Mouse (Mus musculus): ENCODE results near the gene Nynrin. TPM values are rescaled to one million over a fixed set of nuclear protein-coding genes. Genes with fewer than 3 reads are reported as not detected.

Nynrin gene
- total RNA-seq, 2 experiments from 2014 or later: 8.2 to 9.0 TPM

GRCm38 (mm10) chr14:55838740-55839139, 15.1 kb upstream of the Nynrin start:
- DNase-seq (ENCODE audit: low spot score in 2 of 2): no peak

GRCm38 (mm10) chr14:55840853-55841366, 12.9 kb upstream of the Nynrin start:
- DNase-seq (ENCODE audit: low spot score in 2 of 2): no peak

DNA sequence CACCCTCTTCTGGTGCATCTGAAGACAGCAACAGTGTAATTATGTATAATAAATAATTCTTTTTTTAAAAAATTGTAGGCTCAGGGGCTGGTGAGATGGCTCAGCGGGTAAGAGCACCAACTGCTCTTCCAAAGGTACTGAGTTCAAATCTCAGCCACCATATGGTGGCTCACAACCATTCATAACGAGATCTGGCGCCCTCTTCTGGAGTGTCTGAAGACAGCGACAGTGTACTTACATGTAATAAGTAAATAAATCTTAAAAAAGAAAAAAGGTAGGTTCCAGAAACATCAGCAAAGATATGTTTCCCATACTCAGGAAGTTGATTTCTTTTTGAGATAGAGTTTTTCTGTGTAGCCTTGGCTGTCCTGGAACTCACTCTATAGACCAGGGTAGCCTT, 11.0 kb upstream of the Nynrin start:
- no peak for DNase-seq (ENCODE audit: low spot score in 2 of 2)

- no peak for DNase-seq (ENCODE audit: low spot score in 2 of 2)
Observed at GRCm38 (mm10) chr14:55845506-55846294, 8.1 kb upstream of the Nynrin start.

DNA sequence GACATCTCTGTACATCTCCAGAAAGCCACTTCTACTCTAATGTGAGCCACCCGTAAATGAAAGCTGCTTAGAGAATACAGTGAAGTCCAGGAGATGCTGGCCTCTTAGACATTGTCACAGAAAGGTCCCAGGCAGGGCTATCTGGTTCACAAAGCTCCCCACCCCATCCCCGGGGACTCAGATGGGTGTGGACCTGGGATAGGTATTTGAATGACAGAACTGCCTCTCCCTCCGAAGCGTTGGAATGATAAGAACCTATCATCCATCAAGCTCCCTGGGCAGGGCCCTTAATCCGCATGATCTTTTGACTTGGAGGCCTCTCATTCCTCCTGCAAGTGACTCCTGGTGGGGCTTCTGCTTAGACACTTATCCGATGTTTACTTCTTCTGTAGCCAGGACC, 2.9 kb upstream of the Nynrin start:
- no peak for DNase-seq (ENCODE audit: low spot score in 2 of 2)

- DNase-seq (ENCODE audit: low spot score in 2 of 2): no peak
Observed at GRCm38 (mm10) chr14:55852646-55853551, 911 bp upstream of the Nynrin start.

DNA sequence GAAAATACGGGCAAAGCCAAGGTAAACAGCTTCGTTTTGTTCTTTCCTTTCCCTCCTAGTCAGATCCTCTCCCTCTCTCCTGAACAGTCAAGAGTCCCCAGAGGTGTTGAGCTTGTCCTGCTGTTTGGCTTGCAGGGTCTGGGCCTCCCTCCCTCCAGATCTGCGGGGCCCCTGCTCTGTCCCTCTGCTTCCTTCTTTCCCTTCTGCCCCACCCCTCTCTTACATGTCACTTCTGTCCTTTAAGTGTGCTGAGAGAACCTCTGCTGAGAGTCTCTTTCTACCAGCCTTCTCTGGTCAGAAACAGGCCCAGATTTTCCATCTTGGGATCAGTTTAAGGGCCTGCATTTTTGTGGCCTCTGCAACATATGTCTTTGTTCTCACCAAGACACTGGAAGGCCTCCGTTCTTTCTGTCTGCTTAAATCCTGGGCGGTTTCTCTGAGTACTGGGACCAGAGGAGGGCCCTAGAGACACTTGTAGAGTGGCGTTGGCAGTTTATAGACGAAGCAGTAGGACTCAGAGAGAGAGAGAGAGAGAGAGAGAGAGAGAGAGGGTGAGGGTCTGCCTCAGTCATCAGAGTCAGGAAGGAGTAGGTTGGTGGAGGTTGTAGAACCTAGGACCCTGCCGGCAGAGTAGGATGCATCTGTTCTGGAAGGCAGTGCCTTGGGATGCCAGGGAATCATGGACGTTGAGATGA, 743 bp downstream of the Nynrin start:
- DNase-seq (ENCODE audit: low spot score in 2 of 2): no peak

GRCm38 (mm10) chr14:55855101-55855561, 1.3 kb downstream of the Nynrin start:
- no peak for DNase-seq (ENCODE audit: low spot score in 2 of 2)

GRCm38 (mm10) chr14:55857588-55857987, 3.8 kb downstream of the Nynrin start:
- no peak for DNase-seq (ENCODE audit: low spot score in 2 of 2)

- DNase-seq (ENCODE audit: low spot score in 2 of 2): no peak
Observed at GRCm38 (mm10) chr14:55862186-55862585, 8.4 kb downstream of the Nynrin start.

DNA sequence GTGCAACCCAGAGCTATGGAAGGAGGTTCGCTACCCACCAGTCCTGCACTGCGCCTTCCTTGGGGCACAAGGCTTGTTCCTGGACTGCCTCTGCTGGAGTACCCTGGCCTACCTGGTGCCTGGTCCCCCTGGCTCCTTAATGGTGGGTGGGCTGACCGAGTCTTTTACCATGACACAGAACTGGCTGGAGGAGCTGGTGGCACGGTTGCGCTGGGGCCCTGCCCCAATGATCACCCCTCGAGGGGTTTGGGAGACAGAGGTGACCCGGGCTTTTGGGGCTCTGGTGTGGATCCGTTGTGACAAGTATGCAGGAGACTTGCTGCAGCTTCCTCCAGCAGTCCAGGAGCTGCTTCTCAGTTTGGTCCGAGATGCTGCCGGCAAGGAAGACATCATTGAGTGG, 9.2 kb downstream of the Nynrin start:
- DNase-seq (ENCODE audit: low spot score in 2 of 2): no peak

DNA sequence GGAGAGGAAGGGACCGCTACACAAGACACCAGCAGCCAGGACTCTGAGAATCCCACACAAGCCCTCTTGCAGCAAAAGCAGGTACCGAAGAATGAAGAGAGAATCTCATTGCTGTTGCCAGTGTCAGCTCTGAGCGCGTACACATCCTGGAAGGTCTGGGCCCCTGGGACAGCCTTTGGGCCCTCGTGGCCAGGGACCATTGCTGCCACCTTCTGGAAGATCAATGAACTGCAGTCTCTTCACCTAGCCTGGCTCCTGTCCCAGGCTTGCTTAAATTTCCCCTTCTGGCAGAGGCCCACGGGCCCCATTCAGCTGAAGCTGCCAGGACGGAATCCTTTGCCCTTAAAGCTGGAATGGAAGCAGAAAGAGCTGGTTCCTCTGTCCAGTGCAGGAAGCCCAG, 10.0 kb downstream of the Nynrin start:
- DNase-seq (ENCODE audit: low spot score in 2 of 2): peak; percentile 71 to 72

DNA sequence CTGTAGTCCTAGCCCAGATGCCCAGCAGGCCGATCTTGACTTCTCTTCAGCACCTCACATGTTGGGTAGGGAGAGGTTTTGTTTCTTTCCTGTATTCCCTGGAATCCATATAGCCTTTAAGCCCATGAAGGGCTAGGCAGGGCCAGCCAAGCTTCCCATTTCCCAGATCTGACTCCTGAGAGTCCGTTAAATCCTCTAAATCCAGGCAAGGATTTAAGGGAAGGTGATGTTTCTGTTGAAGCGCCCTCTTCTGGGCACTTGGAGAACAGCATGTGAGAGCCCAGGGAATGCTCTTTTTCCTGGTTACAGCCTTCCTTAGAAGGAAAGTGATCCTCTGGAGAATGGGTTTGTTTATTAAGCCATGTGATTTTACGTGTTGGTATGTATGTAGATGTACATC, 13.2 kb downstream of the Nynrin start:
- DNase-seq (ENCODE audit: low spot score in 2 of 2): peak; percentile 54 to 58

- no peak for DNase-seq (ENCODE audit: low spot score in 2 of 2)
Observed at GRCm38 (mm10) chr14:55868230-55869026, 14.6 kb downstream of the Nynrin start.

- no peak for DNase-seq (ENCODE audit: low spot score in 2 of 2)
Observed at GRCm38 (mm10) chr14:55869538-55869937, 15.7 kb downstream of the Nynrin start.

DNA sequence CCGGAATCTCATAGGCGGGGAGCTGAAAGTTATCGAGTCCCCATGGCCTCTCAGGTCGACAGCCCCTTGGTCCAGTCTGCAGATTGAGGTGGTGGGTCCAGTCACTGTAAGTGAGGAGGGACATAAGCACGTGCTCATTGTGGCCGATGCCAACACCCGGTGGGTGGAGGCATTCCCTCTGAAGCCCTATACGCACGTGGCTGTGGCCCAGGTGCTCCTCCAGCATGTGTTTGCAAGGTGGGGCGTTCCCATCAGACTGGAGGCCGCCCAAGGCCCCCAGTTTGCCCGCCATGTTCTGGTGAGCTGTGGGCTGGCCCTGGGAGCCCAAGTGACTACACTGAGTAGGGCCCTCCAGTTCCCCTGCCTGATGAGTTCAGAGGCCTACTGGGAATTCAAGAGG, 18.2 kb downstream of the Nynrin start:
- DNase-seq (ENCODE audit: low spot score in 2 of 2): no peak

- DNase-seq (ENCODE audit: low spot score in 2 of 2): no peak
Observed at GRCm38 (mm10) chr14:55872551-55872950, 18.7 kb downstream of the Nynrin start.

DNA sequence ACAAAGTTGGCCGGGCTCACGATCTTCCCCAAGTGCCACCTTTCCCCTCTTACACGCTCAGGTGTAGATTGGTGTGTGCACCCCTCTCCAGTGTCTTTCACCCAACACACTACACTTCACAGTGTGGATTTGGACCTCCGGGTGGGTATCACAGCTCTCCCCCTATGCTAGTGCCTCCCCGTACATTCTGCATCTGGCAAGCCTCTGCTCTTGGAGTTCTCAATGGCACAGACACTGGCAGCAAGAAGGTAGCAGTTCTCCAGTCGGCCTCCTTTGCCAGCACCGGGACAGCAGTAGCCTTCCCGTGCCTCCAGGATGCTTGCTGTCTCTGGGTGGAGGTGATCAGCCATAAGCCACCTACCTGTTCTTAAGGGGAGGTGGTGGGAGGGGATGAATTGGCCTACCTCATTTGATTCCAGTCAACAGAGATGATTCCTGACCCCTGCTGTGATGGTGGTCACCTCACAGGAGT, 19.5 kb downstream of the Nynrin start:
- DNase-seq (ENCODE audit: low spot score in 2 of 2): no peak

GRCm38 (mm10) chr14:55873714-55874683, 20.2 kb downstream of the Nynrin start:
- peak; percentile 74 to 75 for DNase-seq (ENCODE audit: low spot score in 2 of 2)
